Mouse (Mus musculus): ENCODE results near the gene Zfyve27. TPM values are rescaled to one million over a fixed set of nuclear protein-coding genes. Genes with fewer than 3 reads are reported as not detected.
A peak's percentile ranks its signal among the peaks of the same experiment; 100 is the strongest.

Gene Zfyve27
- polyA plus RNA-seq, 1 experiment from 2014 or later, result 22.4 TPM

DNA sequence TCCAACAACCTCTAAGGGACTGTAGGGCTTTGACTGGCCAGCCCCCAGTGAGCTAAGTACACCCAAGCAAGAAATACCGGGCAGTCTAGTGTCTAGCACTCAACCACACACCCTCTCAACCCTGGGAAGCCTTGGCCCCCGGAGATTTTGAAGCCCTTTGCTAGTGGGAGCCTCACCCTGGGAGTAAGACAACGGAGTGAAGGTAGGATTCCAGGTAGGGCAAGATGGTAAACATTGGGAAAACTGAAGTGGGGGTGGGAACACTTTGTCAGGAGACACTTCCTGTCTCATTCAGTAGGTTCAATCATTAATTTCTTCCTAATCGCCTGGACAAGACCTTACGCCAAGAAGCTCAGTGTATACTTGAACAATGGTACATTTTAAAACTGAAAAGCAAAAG is 36.7 kb upstream of the Zfyve27 start:
- WGBS, result 90% methylated on average over 5 of the region's 5 CpGs
- Histone ChIP-seq H3K4me3 (ENCODE audit: low read depth, low read length) (no peak overlapping the region), H3K27me3 (ENCODE audit: control insufficient read depth, insufficient read depth, low read length) (no peaks in the 10 kb centered on the region), H3K9ac (ENCODE audit: low read length) (no peak overlapping the region), H3K36me3 (ENCODE audit: control insufficient read depth, insufficient read depth, low read length) (no peaks in the 10 kb centered on the region), H3K27ac (ENCODE audit: low read depth, low read length) (no peak overlapping the region), H3K4me1 (replicated peaks; ENCODE audit: control insufficient read depth, insufficient read depth, low read length) (peaks cover 4% of the 10 kb centered on the region), H3K4me2 (ENCODE audit: low read depth, low read length, severe bottlenecking) (no peak overlapping the region), H3K9me3 (ENCODE audit: control insufficient read depth, low read length) (no peaks in the 10 kb centered on the region)
- DNase-seq (ENCODE audit: low spot score), result no peak
- ATAC-seq (replicated peaks; ENCODE audit: low FRiP score), result no peak

DNA sequence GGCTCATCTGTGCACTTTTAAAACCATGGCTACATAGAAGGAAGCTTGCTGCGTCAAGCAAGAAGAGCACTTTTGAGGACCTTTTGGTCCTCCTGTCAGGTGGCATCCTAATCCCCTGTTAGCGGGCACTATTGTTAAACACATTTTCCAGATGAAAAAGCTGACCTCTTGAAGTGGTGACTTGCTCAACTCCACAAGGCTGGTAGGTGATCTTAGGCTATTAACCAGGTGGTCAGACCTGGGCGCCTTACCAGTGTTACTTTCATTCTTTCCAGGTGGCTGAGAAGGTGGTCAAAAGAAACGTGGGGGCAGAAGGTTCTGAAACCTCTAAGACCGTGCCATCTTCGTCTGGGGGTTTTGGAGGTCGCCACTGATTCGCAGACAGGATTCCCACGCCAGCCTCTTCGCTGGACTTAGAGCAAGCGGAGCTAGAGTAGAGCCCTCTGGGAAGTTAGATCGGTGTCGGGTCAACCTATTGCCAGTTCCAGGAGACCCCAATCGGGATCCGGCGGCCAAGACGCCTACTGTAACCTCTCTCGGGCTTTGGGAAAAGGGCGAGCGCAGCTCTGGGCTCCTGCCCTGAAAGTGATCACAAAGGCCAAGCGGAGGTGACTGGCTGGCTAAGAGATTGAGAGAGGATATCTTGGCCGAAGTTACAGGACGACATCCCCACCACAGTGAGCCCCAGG is 35.6 kb upstream of the Zfyve27 start:
- 4% methylated on average over 23 of the region's 23 CpGs for WGBS
- no peaks in the 10 kb centered on the region for H3K9me3 ChIP-seq (ENCODE audit: control insufficient read depth, low read length)
- H3K4me1 ChIP-seq (replicated peaks; ENCODE audit: control insufficient read depth, insufficient read depth, low read length), result peaks cover 4% of the 10 kb centered on the region
- H3K36me3 ChIP-seq (ENCODE audit: control insufficient read depth, insufficient read depth, low read length), result no peaks in the 10 kb centered on the region
- peak overlapping the region; percentile 57 for H3K9ac ChIP-seq (ENCODE audit: low read length)
- ATAC-seq (replicated peaks; ENCODE audit: low FRiP score) (no peak), DNase-seq (ENCODE audit: low spot score) (no peak)
- no peaks in the 10 kb centered on the region for H3K27me3 ChIP-seq (ENCODE audit: control insufficient read depth, insufficient read depth, low read length)
- H3K4me3 ChIP-seq (ENCODE audit: low read depth, low read length), result peak overlapping the region; percentile 57
- H3K27ac ChIP-seq (ENCODE audit: low read depth, low read length), result peak overlapping the region; percentile 14; the same call in 1 of the 2 replicates
- H3K4me2 ChIP-seq (ENCODE audit: low read depth, low read length, severe bottlenecking), result peak overlapping the region; percentile 87

DNA sequence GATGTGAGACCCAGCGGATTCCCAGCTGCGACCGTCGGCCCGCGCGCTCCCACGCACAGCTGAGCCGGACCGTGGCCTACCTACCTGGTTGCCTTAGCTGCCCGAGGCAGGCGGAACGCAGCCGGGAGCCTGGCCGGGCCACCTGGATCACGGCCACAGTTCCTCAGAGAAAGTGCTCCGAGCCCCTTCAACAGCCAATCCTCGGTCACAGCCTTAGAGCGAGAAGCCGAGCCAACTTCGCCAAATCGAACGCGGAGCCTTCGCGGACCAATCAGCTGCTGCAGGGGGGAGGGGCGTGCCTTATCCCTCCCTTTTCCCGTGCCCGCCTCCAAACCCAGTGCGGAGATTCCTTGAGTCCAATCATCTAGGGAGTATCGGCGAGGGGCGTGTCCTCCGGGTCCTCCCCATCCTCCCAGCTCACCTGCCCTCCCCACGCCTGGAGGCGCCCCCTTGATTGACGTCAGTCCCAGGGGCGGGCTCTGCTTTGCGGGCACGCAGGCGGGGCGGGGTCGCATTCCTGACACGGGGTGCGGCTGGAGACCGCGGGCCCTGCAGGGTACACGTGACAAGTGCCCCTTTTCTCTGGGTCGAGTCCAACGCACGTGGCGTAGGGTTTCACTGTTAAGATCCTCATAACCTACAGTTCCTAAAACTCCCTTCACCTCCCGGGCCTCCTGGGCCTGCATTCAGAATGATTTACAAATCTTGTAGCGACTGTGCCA is 34.8 kb upstream of the Zfyve27 start, which contains the start of gene Avpi1:
Avpi1 (minus strand) TSS at position 273 of the 722 bp plus-strand sequence.
- ATAC-seq (replicated peaks; ENCODE audit: low FRiP score) (peak; percentile 98), DNase-seq (ENCODE audit: low spot score) (peak; percentile 99)
- WGBS, result under 1% methylated on average over 54 of the region's 54 CpGs
- Histone ChIP-seq H3K36me3 (ENCODE audit: control insufficient read depth, insufficient read depth, low read length) (no peaks in the 10 kb centered on the region), H3K9me3 (ENCODE audit: control insufficient read depth, low read length) (no peaks in the 10 kb centered on the region), H3K4me3 (ENCODE audit: low read depth, low read length) (peak within 1 kb of the TSS; percentile 57), H3K9ac (ENCODE audit: low read length) (peak within 1 kb of the TSS; percentile 57), H3K27ac (ENCODE audit: low read depth, low read length) (peak within 1 kb of the TSS; percentile 14; the same call in 1 of the 2 replicates), H3K27me3 (ENCODE audit: control insufficient read depth, insufficient read depth, low read length) (no peaks in the 10 kb centered on the region), H3K4me2 (ENCODE audit: low read depth, low read length, severe bottlenecking) (peak within 1 kb of the TSS; percentile 87), H3K4me1 (replicated peaks; ENCODE audit: control insufficient read depth, insufficient read depth, low read length) (peaks cover 4% of the 10 kb centered on the region)

DNA sequence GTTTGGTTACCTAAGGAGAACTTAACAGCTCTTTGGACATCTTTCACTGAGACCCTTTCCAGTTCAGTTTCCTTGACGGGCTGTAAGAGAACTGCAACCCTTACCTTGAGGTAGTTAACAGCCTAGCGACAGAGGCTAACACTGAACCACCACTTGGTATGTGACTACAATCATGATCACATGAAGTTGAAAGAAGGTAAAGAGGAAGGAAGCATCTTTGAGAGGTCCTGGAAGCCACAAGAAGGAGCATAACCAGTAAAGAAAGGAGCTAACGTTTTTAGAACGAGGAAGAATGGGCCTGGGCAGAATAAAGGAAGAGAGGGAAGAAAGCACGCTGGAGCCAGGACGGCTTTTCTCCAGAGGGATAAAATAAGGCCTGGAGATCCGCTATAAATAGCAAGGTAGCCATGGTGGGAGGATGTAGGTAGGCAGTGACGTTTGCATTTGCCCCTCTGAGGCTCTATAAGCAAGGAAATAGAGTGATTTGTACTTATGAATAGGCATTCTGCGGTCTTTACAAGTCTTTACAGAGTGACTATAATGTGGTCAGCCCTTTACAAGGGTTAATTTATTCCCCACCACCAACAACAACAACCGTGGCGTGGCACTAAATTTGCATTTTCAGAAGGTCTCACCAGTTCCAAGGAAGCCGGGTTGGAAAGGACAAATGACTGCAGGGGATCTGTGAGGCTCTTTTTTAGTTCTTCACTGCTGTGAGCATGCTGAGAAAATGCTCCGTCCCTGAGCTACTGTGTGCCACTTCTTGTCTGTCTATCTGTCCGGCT is 34.0 kb upstream of the Zfyve27 start:
- peaks cover 4% of the 10 kb centered on the region for H3K4me1 ChIP-seq (replicated peaks; ENCODE audit: control insufficient read depth, insufficient read depth, low read length)
- H3K27ac ChIP-seq (ENCODE audit: low read depth, low read length), result no peak overlapping the region
- H3K9me3 ChIP-seq (ENCODE audit: control insufficient read depth, low read length), result no peaks in the 10 kb centered on the region
- WGBS, result 25% methylated on average over 14 of the region's 14 CpGs
- peak overlapping the region; percentile 87 for H3K4me2 ChIP-seq (ENCODE audit: low read depth, low read length, severe bottlenecking)
- no peaks in the 10 kb centered on the region for H3K27me3 ChIP-seq (ENCODE audit: control insufficient read depth, insufficient read depth, low read length)
- no peak for DNase-seq (ENCODE audit: low spot score)
- peak overlapping the region; percentile 7; the same call in 1 of the 2 replicates for H3K9ac ChIP-seq (ENCODE audit: low read length)
- H3K36me3 ChIP-seq (ENCODE audit: control insufficient read depth, insufficient read depth, low read length), result no peaks in the 10 kb centered on the region
- H3K4me3 ChIP-seq (ENCODE audit: low read depth, low read length), result peak overlapping the region; percentile 57
- ATAC-seq (replicated peaks; ENCODE audit: low FRiP score), result no peak; the same call in 1 of the 2 replicates

DNA sequence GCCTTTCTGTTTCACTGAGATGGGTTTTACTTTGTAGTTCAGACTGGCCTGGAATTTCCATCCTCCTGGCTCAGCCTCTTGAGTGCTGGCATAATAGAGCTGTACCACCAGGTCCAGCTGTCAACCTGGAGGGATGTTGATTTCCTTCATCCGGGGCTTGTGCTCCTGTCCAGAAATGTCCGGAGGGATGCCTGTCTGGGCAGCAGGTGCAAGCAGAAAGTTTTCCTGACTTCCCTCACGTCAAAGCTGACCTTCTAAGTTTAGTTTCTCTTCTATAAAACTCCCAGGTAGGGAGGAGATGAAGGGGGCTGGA is 33.5 kb upstream of the Zfyve27 start:
- Histone ChIP-seq H3K36me3 (ENCODE audit: control insufficient read depth, insufficient read depth, low read length) (no peaks in the 10 kb centered on the region), H3K27ac (ENCODE audit: low read depth, low read length) (no peak overlapping the region), H3K9ac (ENCODE audit: low read length) (no peak overlapping the region), H3K4me2 (ENCODE audit: low read depth, low read length, severe bottlenecking) (no peak overlapping the region), H3K4me1 (replicated peaks; ENCODE audit: control insufficient read depth, insufficient read depth, low read length) (peaks cover 4% of the 10 kb centered on the region), H3K9me3 (ENCODE audit: control insufficient read depth, low read length) (no peaks in the 10 kb centered on the region), H3K4me3 (ENCODE audit: low read depth, low read length) (no peak overlapping the region), H3K27me3 (ENCODE audit: control insufficient read depth, insufficient read depth, low read length) (no peaks in the 10 kb centered on the region)
- 80% methylated on average over 3 of the region's 3 CpGs for WGBS
- no peak for ATAC-seq (replicated peaks; ENCODE audit: low FRiP score)
- DNase-seq (ENCODE audit: low spot score), result no peak

DNA sequence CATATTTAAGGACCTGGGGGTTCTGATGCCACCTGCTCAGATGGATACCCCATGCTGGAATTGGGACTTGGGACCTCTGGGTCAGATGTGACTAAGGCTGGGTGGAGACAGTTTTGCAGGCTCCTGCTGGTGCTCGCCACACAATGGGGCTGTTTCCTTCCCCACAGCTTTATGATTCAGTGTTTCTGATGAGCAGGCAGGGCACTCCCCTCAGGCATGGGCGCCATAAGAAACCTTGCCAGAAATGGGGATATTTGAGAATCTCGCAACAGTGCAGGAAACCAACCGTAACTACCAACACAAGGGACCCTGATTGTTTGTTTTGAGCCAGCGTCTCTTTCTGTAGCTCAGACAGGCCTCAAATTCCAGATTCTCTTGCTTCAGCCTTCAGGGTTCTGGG is 32.6 kb upstream of the Zfyve27 start:
- Histone ChIP-seq H3K9me3 (ENCODE audit: control insufficient read depth, low read length) (no peaks in the 10 kb centered on the region), H3K9ac (ENCODE audit: low read length) (no peak overlapping the region), H3K4me2 (ENCODE audit: low read depth, low read length, severe bottlenecking) (no peak overlapping the region), H3K4me1 (replicated peaks; ENCODE audit: control insufficient read depth, insufficient read depth, low read length) (peaks cover 6% of the 10 kb centered on the region), H3K27ac (ENCODE audit: low read depth, low read length) (no peak overlapping the region), H3K4me3 (ENCODE audit: low read depth, low read length) (no peak overlapping the region), H3K27me3 (ENCODE audit: control insufficient read depth, insufficient read depth, low read length) (no peaks in the 10 kb centered on the region), H3K36me3 (ENCODE audit: control insufficient read depth, insufficient read depth, low read length) (no peaks in the 10 kb centered on the region)
- DNase-seq (ENCODE audit: low spot score), result no peak
- no peak for ATAC-seq (replicated peaks; ENCODE audit: low FRiP score)
- WGBS, result 79% methylated on average over 5 of the region's 5 CpGs

DNA sequence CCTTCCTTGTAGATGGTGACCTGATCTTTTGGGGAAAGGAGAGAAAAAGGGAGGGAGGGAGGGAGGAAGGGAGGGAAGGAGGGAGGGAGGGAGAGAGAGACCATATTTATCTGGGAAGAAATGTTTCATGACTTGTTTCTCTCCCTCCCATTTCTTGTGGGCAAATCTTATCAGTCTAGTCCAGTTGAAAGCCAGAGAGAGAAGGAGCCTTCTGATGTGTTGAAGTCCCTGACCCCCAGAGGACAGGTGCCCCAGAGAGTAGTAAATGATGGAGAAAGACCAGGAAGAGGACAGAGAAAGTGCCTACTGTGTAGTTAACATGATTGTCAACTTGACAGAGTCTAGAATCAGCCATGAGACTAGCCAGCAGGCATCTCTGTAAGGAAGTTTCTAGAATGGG is 28.7 kb upstream of the Zfyve27 start:
- H3K9ac ChIP-seq (ENCODE audit: low read length), result no peak overlapping the region
- H3K4me2 ChIP-seq (ENCODE audit: low read depth, low read length, severe bottlenecking), result no peak overlapping the region
- H3K9me3 ChIP-seq (ENCODE audit: control insufficient read depth, low read length), result no peaks in the 10 kb centered on the region
- no peaks in the 10 kb centered on the region for H3K36me3 ChIP-seq (ENCODE audit: control insufficient read depth, insufficient read depth, low read length)
- no peak for DNase-seq (ENCODE audit: low spot score)
- H3K27me3 ChIP-seq (ENCODE audit: control insufficient read depth, insufficient read depth, low read length), result no peaks in the 10 kb centered on the region
- no peak for ATAC-seq (replicated peaks; ENCODE audit: low FRiP score)
- H3K27ac ChIP-seq (ENCODE audit: low read depth, low read length), result no peak overlapping the region
- no peak overlapping the region for H3K4me3 ChIP-seq (ENCODE audit: low read depth, low read length)
- H3K4me1 ChIP-seq (replicated peaks; ENCODE audit: control insufficient read depth, insufficient read depth, low read length), result peaks cover 3% of the 10 kb centered on the region; the same call in 1 of the 2 replicates

DNA sequence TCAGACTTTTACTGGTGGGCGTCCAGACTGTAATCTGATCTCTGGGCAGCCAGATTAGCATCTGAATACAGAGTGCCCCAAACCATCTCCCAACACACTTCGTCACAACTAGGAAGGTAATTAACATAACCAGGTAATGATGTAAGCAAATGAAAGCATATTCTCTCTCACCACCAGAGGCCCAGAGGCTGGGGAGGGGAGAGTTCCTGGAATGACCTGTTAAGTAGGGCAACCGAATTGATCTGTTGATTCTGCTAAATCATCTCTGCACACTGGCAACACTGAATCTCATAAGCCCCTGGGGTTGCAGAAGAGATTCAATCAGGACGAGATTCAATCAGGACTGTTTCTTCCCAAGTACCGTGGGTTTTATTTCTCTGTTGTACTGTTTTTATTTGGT is 27.6 kb upstream of the Zfyve27 start:
- Histone ChIP-seq H3K27ac (ENCODE audit: low read depth, low read length) (no peak overlapping the region), H3K36me3 (ENCODE audit: control insufficient read depth, insufficient read depth, low read length) (no peaks in the 10 kb centered on the region), H3K9ac (ENCODE audit: low read length) (no peak overlapping the region), H3K4me1 (replicated peaks; ENCODE audit: control insufficient read depth, insufficient read depth, low read length) (peaks cover 3% of the 10 kb centered on the region; the same call in 1 of the 2 replicates), H3K27me3 (ENCODE audit: control insufficient read depth, insufficient read depth, low read length) (no peaks in the 10 kb centered on the region), H3K4me3 (ENCODE audit: low read depth, low read length) (no peak overlapping the region), H3K4me2 (ENCODE audit: low read depth, low read length, severe bottlenecking) (no peak overlapping the region), H3K9me3 (ENCODE audit: control insufficient read depth, low read length) (no peaks in the 10 kb centered on the region)
- WGBS, result 26% methylated on average over 5 of the region's 5 CpGs
- DNase-seq (ENCODE audit: low spot score), result no peak
- 0 out of 2 replicates have a peak, but pooled peaks have one; percentile 39 for ATAC-seq (replicated peaks; ENCODE audit: low FRiP score)

All from forebrain, embryonic 11.5 days (tissue).